Mouse (Mus musculus): ENCODE results near the gene Ugt2a3. TPM values are rescaled to one million over a fixed set of nuclear protein-coding genes. Genes with fewer than 3 reads are reported as not detected.

The Ugt2a3 gene
- polyA plus RNA-seq, 1 experiment from 2014 or later = not detected

Other genes starting within 250 kb of the Ugt2a3 start
- 1.5 and 1.8 TPM in 2 replicates for gene Ugt2b36, start 244.6 kb downstream of the Ugt2a3 start, polyA plus RNA-seq (2014; fragmentation: Nextera tagmentation; extraction: Ambion mirVana)
- 1.4 and 2.1 TPM in 2 replicates for gene Ugt2b5, start 196.9 kb downstream of the Ugt2a3 start, polyA plus RNA-seq (2014; fragmentation: Nextera tagmentation; extraction: Ambion mirVana)
- not detected in 2 replicates for gene Ugt2b37, start 82.4 kb downstream of the Ugt2a3 start, polyA plus RNA-seq (2014; fragmentation: Nextera tagmentation; extraction: Ambion mirVana)
- gene Ugt2b38, start 87.0 kb upstream of the Ugt2a3 start, polyA plus RNA-seq (2014; fragmentation: Nextera tagmentation; extraction: Ambion mirVana) = not detected in 2 replicates
- not detected in 2 replicates for gene Ugt2a2, start 145.1 kb upstream of the Ugt2a3 start, polyA plus RNA-seq (2014; fragmentation: Nextera tagmentation; extraction: Ambion mirVana)
- gene Gm43638, start 149.6 kb upstream of the Ugt2a3 start, polyA plus RNA-seq (2014; fragmentation: Nextera tagmentation; extraction: Ambion mirVana) = not detected in 2 replicates
- not detected in 2 replicates for gene Ugt2a1, start 153.7 kb upstream of the Ugt2a3 start, polyA plus RNA-seq (2014; fragmentation: Nextera tagmentation; extraction: Ambion mirVana)
- gene Sult1b1, start 201.0 kb upstream of the Ugt2a3 start, polyA plus RNA-seq (2014; fragmentation: Nextera tagmentation; extraction: Ambion mirVana) = 0.41 and 0.44 TPM in 2 replicates
- 0.96 and 1.2 TPM in 2 replicates for gene Sult1d1, start 231.8 kb upstream of the Ugt2a3 start, polyA plus RNA-seq (2014; fragmentation: Nextera tagmentation; extraction: Ambion mirVana)